Mouse (Mus musculus): ENCODE results near the gene Olfr1389.

DNA sequence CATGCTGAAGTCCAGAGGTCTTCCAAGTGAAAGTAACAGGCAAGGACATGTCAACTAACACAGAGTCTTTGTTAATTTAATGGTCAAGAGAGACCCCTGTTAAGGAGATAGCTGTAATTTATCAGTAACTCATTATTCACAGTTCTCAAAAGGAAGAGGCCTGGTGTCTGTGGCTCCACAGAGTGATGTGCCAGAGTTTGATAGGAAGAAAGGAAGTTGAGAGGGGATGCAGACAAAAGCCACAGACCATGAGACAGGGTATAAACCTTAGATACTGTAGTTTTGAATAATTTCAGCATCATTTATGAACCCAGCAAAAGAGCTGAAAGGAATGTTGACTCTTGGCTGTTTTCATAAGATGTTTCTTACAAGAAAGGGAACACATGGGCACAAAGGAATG, 39.7 kb upstream of the Olfr1389 start:
- TF ChIP-seq CTCF (conservative IDR thresholded peaks at IDR 0.05; ENCODE audit: low read length) (no peak), POU5F1 (IDR thresholded peaks at IDR 0.05; ENCODE audit: borderline replicate concordance, low read length) (no peak), NANOG (IDR thresholded peaks at IDR 0.05; ENCODE audit: borderline replicate concordance, low read length) (no peak)
